Comparison of ENCODE assay signal across 8 mouse cellular contexts in genomic region chr2:30981790-30982513, GRCm38 (mm10). TPM values are rescaled to one million over a fixed set of nuclear protein-coding genes. Genes with fewer than 3 reads are reported as not detected.
A peak's percentile ranks its signal among the peaks of the same experiment; 100 is the strongest.
DNase-seq lines count a peak whose midpoint lies in the region; ATAC-seq lines count a peak whose summit lies in the region.

TSS of gene BC005624 (minus strand) at chr2:30982201.
TSS of gene Usp20 (plus strand) at chr2:30982279.

- ATAC-seq in hindbrain, embryonic 12.5 days (ENCODE audit: low FRiP score), result peak; percentile 98

- H3K4me1 ChIP-seq in hindbrain, embryonic 12.5 days, result peaks cover 18% of the 10 kb centered on the region

- peak within 1 kb of the TSS; percentile 80 for H3K4me2 ChIP-seq in hindbrain, embryonic 12.5 days (replicated peaks)

- WGBS in hindbrain, embryonic 12.5 days, result under 1% methylated on average over 66 of the region's 66 CpGs

- peak within 1 kb of the TSS; percentile 78 for H3K9ac ChIP-seq in hindbrain, embryonic 12.5 days

- peak; percentile 100 for DNase-seq in NIH3T3 (ENCODE audit: low read depth)
- DNase-seq in cerebellum, postnatal 10 days, result peak; percentile 99 to 100
- peak; percentile 99 to 100 for DNase-seq in frontal cortex, postnatal 10 days (ENCODE audit: low spot score in 2 of 2)
- peak; percentile 99 to 100 for DNase-seq in layer of hippocampus, postnatal 14 days (ENCODE audit: low spot score in 2 of 2)
- DNase-seq in lung, postnatal 14 days, result peak; percentile 99
- peak; percentile 99 for DNase-seq in retina, adult 2 months (ENCODE audit: low read depth, low spot score)
- peak; percentile 100 for DNase-seq in thymus, postnatal 36 days

- H3K27me3 ChIP-seq in hindbrain, embryonic 12.5 days, result no peaks in the 10 kb centered on the region

- H3K36me3 ChIP-seq in hindbrain, embryonic 12.5 days, result peaks cover 31% of the 10 kb centered on the region

- peak within 1 kb of the TSS; percentile 74 for H3K4me3 ChIP-seq in hindbrain, embryonic 12.5 days

- peak within 1 kb of the TSS; percentile 75 for H3K27ac ChIP-seq in hindbrain, embryonic 12.5 days

- no peaks in the 10 kb centered on the region for H3K9me3 ChIP-seq in hindbrain, embryonic 12.5 days (replicated peaks)

RNA-seq across cellular contexts. Expression of gene BC005624, which starts in this region (rescaled TPM):
- polyA plus RNA-seq in hindbrain, embryonic 12.5 days (2016; fragmentation: Nextera tagmentation; extraction: Ambion mirVana), result 75.2 and 75.4 TPM in 2 replicates
- 10 to 100 TPM; 51.0 to 52.8 TPM for total RNA-seq in layer of hippocampus, postnatal 14 days (2021)

RNA-seq across cellular contexts. Expression of gene Usp20, which starts in this region (rescaled TPM):
- polyA plus RNA-seq in hindbrain, embryonic 12.5 days (2016; fragmentation: Nextera tagmentation; extraction: Ambion mirVana), result 35.0 and 37.9 TPM in 2 replicates
- 10 to 100 TPM; 84.0 to 85.6 TPM for total RNA-seq in layer of hippocampus, postnatal 14 days (2021)

Comparison
In these comparisons a context has a peak if more than half of its experiments do, and no peak if none do; other contexts are left out.
1. Peak in every context shown above with its lines: DNase-seq, ATAC-seq, H3K4me3 ChIP-seq and H3K27ac ChIP-seq.